Mouse (Mus musculus) left cerebral cortex, adult 9 months (tissue): Measurements from ENCODE around the gene Fndc4.

Source experiments
- DNase-seq, 2 experiments: peaks; one replicate each; pipeline ENCODE4 v3.0.0; 2022; ENCODE audit warnings: low spot score in 2 of 2

The Fndc4 gene

GRCm38 (mm10) chr5:31257616-31258015 is 38.3 kb downstream of the Fndc4 start:
- no peak for DNase-seq

- no peak for DNase-seq
Measured at GRCm38 (mm10) chr5:31255971-31256370, 39.9 kb downstream of the Fndc4 start.

GRCm38 (mm10) chr5:31255381-31255780 is 40.5 kb downstream of the Fndc4 start:
- DNase-seq = no peak

GRCm38 (mm10) chr5:31254901-31255300 is 41.0 kb downstream of the Fndc4 start:
- DNase-seq = no peak

- no peak for DNase-seq
Measured at GRCm38 (mm10) chr5:31254452-31254851, 41.4 kb downstream of the Fndc4 start.

GRCm38 (mm10) chr5:31253806-31254205 is 42.1 kb downstream of the Fndc4 start:
- no peak for DNase-seq

- no peak for DNase-seq
Measured at GRCm38 (mm10) chr5:31252795-31253545, 42.9 kb downstream of the Fndc4 start.

- no peak for DNase-seq
Measured at GRCm38 (mm10) chr5:31252151-31252550, 43.7 kb downstream of the Fndc4 start.

GRCm38 (mm10) chr5:31251541-31252101 is 44.3 kb downstream of the Fndc4 start, which contains the start of gene Krtcap3:
Gene Krtcap3, plus strand, starts transcription at chr5:31251691.
- no peak for DNase-seq

GRCm38 (mm10) chr5:31250716-31251115 is 45.2 kb downstream of the Fndc4 start:
- DNase-seq = no peak
